Mouse (Mus musculus) spleen, adult 2 months (tissue): ENCODE measurements around the gene Pts.

Experiments used
- CTCF ChIP-seq: fragments of 200-500 bp; IDR thresholded peaks from 2 replicates; pipeline ENCODE4 v1.5.1; 2011; ENCODE audit warnings: mild to moderate bottlenecking, inconsistent platforms; ENCODE audit not compliant: insufficient read depth, insufficient read length, insufficient replicate concordance; ENCODE audit errors: extremely low read depth
- POLR2A ChIP-seq: fragments of 200-500 bp; IDR thresholded peaks from 2 replicates; pipeline ENCODE4 v1.6.1; 2011; ENCODE audit warnings: low read depth, low read length, inconsistent platforms

DNA sequence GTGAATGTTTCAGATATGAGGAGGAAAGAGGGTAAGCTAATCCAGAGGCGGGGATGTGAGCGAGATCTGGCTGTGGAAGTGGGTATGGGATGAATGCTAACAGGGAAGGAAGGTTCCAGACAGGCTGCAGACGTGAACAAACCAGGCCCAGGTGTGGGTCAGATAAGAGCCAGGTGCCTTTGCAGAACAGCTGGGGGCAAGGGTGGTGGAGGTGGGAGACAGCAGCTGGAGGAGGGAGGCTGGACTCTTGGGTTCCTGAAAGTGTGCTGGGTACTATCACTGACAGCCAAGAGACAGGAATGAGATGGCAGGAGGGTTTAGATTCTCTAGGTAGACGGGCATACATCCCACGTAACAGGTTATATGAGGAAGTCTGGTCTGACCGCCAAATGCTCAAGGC, 31.4 kb downstream of the Pts start:
- TF ChIP-seq CTCF = no peak
- no peak for TF ChIP-seq POLR2A
